Mouse (Mus musculus) limb, embryonic 15.5 days (tissue): ENCODE measurements around the gene Dlx4. TPM values are rescaled to one million over a fixed set of nuclear protein-coding genes. Genes with fewer than 3 reads are reported as not detected.

Experiments used
- ATAC-seq: fragments of 200-750 bp; cut with Nextera tagmentation; 2 replicates; pipeline ENCODE4 v1.8.0; 2017; ENCODE audit warnings: low read depth, moderate TSS enrichment; ENCODE audit not compliant: insufficient number of reproducible peaks, low FRiP score, low TSS enrichment
- H3K27ac ChIP-seq: fragments of 300-500 bp; sonication (generic); 2 replicates; pipeline ENCODE4 v1.5.1; 2015; ENCODE audit warnings: moderate library complexity, mild to moderate bottlenecking, inconsistent platforms
- H3K27me3 ChIP-seq: fragments of 300-500 bp; sonication (generic); 2 replicates; pipeline ENCODE4 v1.6.1; 2015; ENCODE audit warnings: inconsistent platforms
- H3K36me3 ChIP-seq: fragments of 300-500 bp; sonication (generic); 2 replicates; pipeline ENCODE4 v1.6.1; 2015; ENCODE audit warnings: inconsistent platforms
- H3K4me1 ChIP-seq: fragments of 300-500 bp; sonication (generic); 2 replicates; pipeline ENCODE4 v1.6.1; 2015; ENCODE audit warnings: inconsistent platforms
- H3K4me2 ChIP-seq: fragments of 300-500 bp; sonication (generic); 2 replicates; pipeline ENCODE4 v1.6.1; 2015; ENCODE audit warnings: mild to moderate bottlenecking, inconsistent platforms
- H3K4me3 ChIP-seq: fragments of 300-500 bp; sonication (generic); 2 replicates; pipeline ENCODE4 v1.5.1; 2015; ENCODE audit warnings: mild to moderate bottlenecking, inconsistent platforms
- H3K9ac ChIP-seq: fragments of 300-500 bp; sonication (generic); 2 replicates; pipeline ENCODE4 v1.6.1; 2015; ENCODE audit warnings: inconsistent platforms
- H3K9me3 ChIP-seq: fragments of 300-500 bp; sonication (generic); 2 replicates; pipeline ENCODE4 v1.6.1; 2016; ENCODE audit warnings: inconsistent platforms
- WGBS: fragments of 180-500 bp; shearing (Covaris S2); methylation state at CpG from one replicate; pipeline ENCODE4 v1.1.7; 2015; 5-methylcytosine and 5-hydroxymethylcytosine counted together
- polyA plus RNA-seq: library from polyadenylated mRNA; unstranded; fragments of >200 nt; fragmentation: Nextera tagmentation; extraction: Ambion mirVana; gene quantifications from 2 replicates; pipeline ENCODE4 v1.2.1, GENCODE M21; 2015

Gene Dlx4
- polyA plus RNA-seq, 1 experiment from 2014 or later, result 4.4 TPM

DNA sequence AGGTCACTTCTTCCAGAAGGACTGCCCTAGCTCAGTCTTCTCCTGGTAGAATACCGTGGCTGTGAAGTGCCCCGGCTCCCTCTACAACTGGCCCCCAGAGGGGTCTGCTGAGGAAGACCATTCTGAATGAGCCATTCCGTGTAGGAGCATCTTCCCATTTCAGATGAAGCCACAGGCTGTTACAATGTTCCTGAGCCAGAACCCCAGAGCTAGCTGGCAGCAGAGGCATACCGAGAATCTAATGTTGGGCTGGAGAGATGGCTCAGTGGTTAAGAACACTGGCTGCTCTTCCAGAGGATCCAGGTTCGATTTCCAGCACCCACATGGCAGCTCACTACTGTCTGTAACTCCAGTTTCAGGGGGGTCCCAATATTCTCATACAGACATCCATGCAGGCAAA, 6.2 kb downstream of the Dlx4 start:
- Histone ChIP-seq H3K36me3 (no peaks in the 10 kb centered on the region), H3K4me2 (no peak overlapping the region), H3K4me1 (peaks cover 28% of the 10 kb centered on the region), H3K27ac (no peak overlapping the region), H3K9me3 (no peaks in the 10 kb centered on the region), H3K27me3 (peaks cover 85% of the 10 kb centered on the region), H3K9ac (no peak overlapping the region), H3K4me3 (no peak overlapping the region)
- ATAC-seq, result no peak
- WGBS, result 64% methylated on average over 5 of the region's 5 CpGs

- Histone ChIP-seq H3K4me1 (peaks cover 15% of the 10 kb centered on the region), H3K27ac (no peak overlapping the region), H3K36me3 (no peaks in the 10 kb centered on the region), H3K9ac (no peak overlapping the region), H3K27me3 (peaks cover 59% of the 10 kb centered on the region), H3K4me2 (no peak overlapping the region), H3K9me3 (no peaks in the 10 kb centered on the region), H3K4me3 (no peak overlapping the region)
- no peak for ATAC-seq
- 17% methylated on average over 6 of the region's 6 CpGs for WGBS
These were observed 8.8 kb downstream of the Dlx4 start for GRCm38 (mm10) chr11:95137281-95137680.

GRCm38 (mm10) chr11:95133321-95133720, 12.7 kb downstream of the Dlx4 start:
- H3K4me1 ChIP-seq, result peaks cover 12% of the 10 kb centered on the region; the same call in 1 of the 2 replicates
- no peak overlapping the region for H3K9ac ChIP-seq
- H3K4me3 ChIP-seq, result no peak overlapping the region
- WGBS, result 62% methylated on average over 6 of the region's 6 CpGs
- no peak for ATAC-seq
- H3K36me3 ChIP-seq, result no peaks in the 10 kb centered on the region
- H3K9me3 ChIP-seq, result no peaks in the 10 kb centered on the region
- H3K27me3 ChIP-seq, result peaks cover 25% of the 10 kb centered on the region
- no peak overlapping the region for H3K4me2 ChIP-seq
- H3K27ac ChIP-seq, result no peak overlapping the region

GRCm38 (mm10) chr11:95130668-95131252, 15.3 kb downstream of the Dlx4 start:
- Histone ChIP-seq H3K4me2 (no peak overlapping the region), H3K9ac (no peak overlapping the region), H3K4me3 (no peak overlapping the region), H3K4me1 (peaks cover 22% of the 10 kb centered on the region), H3K27me3 (peaks cover 10% of the 10 kb centered on the region; the same call in 1 of the 2 replicates), H3K36me3 (no peaks in the 10 kb centered on the region), H3K9me3 (no peaks in the 10 kb centered on the region), H3K27ac (no peak overlapping the region)
- 62% methylated on average over 17 of the region's 17 CpGs for WGBS
- no peak for ATAC-seq

GRCm38 (mm10) chr11:95128359-95128758, 17.7 kb downstream of the Dlx4 start:
- H3K4me3 ChIP-seq, result no peak overlapping the region
- peaks cover 30% of the 10 kb centered on the region for H3K27me3 ChIP-seq

DNA sequence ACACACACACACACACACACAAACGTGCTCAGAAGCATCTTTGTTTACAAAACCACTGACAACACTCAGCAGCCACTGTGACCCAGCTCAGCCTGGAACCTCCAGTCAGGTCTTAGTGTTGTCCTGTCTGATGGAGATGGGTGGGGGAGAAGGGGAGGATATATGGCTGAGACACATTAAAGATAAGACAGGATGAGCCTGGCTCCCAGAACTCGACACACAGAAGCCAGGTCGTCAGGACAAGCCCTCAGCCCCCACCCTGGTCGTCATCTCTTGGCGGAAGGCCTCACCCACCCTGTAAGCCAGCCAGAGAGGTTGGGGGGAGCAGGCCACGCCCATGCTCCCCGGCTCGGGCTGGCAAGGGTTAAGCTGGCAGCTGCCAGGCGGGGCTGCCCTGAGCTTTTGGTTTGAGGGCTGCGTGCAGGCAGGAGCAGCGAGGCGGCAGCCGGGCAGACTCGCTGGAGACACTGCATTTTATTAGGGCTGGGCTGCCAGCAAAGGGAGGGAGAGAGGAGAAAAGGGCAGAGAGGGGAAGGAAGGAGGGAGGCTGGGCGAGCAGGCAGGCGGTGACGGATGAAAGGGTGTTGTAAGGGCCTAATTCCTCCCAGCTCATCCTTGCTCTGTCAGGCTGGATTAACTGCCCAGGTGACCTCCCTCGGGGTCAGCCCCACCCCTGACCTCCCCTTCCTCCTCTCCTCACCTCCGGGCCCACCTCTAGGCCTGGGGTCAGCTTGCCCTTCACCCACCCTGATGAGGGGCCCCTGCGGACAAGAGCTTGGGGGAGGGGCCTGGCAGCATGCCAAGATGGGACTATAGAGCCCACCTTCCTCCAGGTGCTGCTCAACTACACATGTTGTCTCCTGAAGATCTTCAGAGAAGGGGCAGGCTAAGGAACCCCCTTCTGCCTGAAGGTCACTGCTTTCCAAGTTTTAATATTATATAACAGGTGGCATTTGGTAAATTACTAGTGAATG, 19.5 kb downstream of the Dlx4 start:
- Histone ChIP-seq H3K27ac (peak overlapping the region; percentile 57; the same call in 1 of the 2 replicates), H3K27me3 (peaks cover 48% of the 10 kb centered on the region), H3K4me3 (peak overlapping the region; percentile 15; the same call in 1 of the 2 replicates)

More at GRCm38 (mm10) chr11:95128359-95128758, 17.7 kb downstream of the Dlx4 start:
- Histone ChIP-seq H3K9ac (no peak overlapping the region), H3K4me1 (peaks cover 33% of the 10 kb centered on the region), H3K27ac (no peak overlapping the region), H3K4me2 (no peak overlapping the region), H3K36me3 (no peaks in the 10 kb centered on the region), H3K9me3 (no peaks in the 10 kb centered on the region)
- no peak for ATAC-seq
- WGBS, result 55% methylated on average over 11 of the region's 11 CpGs

GRCm38 (mm10) chr11:95125366-95125948, 20.6 kb downstream of the Dlx4 start:
- WGBS, result 26% methylated on average over 7 of the region's 7 CpGs
- no peaks in the 10 kb centered on the region for H3K9me3 ChIP-seq
- peaks cover 58% of the 10 kb centered on the region for H3K27me3 ChIP-seq
- H3K4me3 ChIP-seq, result no peak overlapping the region
- H3K4me1 ChIP-seq, result peaks cover 41% of the 10 kb centered on the region
- H3K36me3 ChIP-seq, result no peaks in the 10 kb centered on the region
- 0 out of 2 replicates have a peak, but pooled peaks have one; percentile 13 for ATAC-seq
- H3K4me2 ChIP-seq, result no peak overlapping the region
- no peak overlapping the region for H3K27ac ChIP-seq
- H3K9ac ChIP-seq, result no peak overlapping the region

More for the DNA sequence above, 19.5 kb downstream of the Dlx4 start:
- H3K9me3 ChIP-seq, result no peaks in the 10 kb centered on the region
- H3K9ac ChIP-seq, result peak overlapping the region; percentile 2; the same call in 1 of the 2 replicates
- H3K36me3 ChIP-seq, result no peaks in the 10 kb centered on the region
- WGBS, result 1% methylated on average over 19 of the region's 20 CpGs
- H3K4me2 ChIP-seq, result peak overlapping the region; percentile 38
- peaks cover 36% of the 10 kb centered on the region for H3K4me1 ChIP-seq
- ATAC-seq, result peak; percentile 59

DNA sequence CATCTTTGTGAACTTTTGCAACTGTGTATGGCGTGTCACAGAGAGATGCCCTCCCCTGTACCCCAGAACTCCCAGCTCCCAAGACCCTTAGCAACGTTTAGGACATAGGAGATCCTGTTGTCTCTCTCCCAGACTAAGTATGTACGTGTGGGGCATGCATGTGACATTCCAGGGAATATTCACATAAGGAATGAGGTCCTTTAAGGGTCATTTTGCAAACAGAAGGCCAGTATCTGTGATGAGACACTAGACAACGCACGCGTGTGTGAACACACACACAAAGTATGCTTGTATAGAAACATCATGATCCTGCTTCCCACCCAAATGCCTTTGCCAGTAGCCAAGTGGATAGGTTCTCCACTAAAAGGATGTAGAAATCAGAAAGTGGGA, 24.0 kb downstream of the Dlx4 start:
- H3K4me2 ChIP-seq, result peak overlapping the region; percentile 77

GRCm38 (mm10) chr11:95121161-95122099, 24.6 kb downstream of the Dlx4 start:
- peak overlapping the region; percentile 50 for H3K4me3 ChIP-seq
- ATAC-seq, result no peak
- peaks cover 44% of the 10 kb centered on the region for H3K4me1 ChIP-seq
- 3% methylated on average over 63 of the region's 63 CpGs for WGBS
- peak overlapping the region; percentile 28; the same call in 1 of the 2 replicates for H3K9ac ChIP-seq
- peaks cover 81% of the 10 kb centered on the region for H3K27me3 ChIP-seq
- H3K27ac ChIP-seq, result no peak overlapping the region
- H3K4me2 ChIP-seq, result peak overlapping the region; percentile 77
- no peaks in the 10 kb centered on the region for H3K9me3 ChIP-seq
- no peaks in the 10 kb centered on the region for H3K36me3 ChIP-seq

More for the DNA sequence above, 24.0 kb downstream of the Dlx4 start:
- H3K4me3 ChIP-seq, result peak overlapping the region; percentile 50
- WGBS, result 51% methylated on average over 6 of the region's 6 CpGs
- no peak for ATAC-seq
- H3K27ac ChIP-seq, result no peak overlapping the region
- peaks cover 80% of the 10 kb centered on the region for H3K27me3 ChIP-seq
- H3K36me3 ChIP-seq, result no peaks in the 10 kb centered on the region
- H3K4me1 ChIP-seq, result peaks cover 50% of the 10 kb centered on the region
- H3K9me3 ChIP-seq, result no peaks in the 10 kb centered on the region
- H3K9ac ChIP-seq, result no peak overlapping the region

- Histone ChIP-seq H3K9me3 (no peaks in the 10 kb centered on the region), H3K9ac (peak overlapping the region; percentile 31; the same call in 1 of the 2 replicates), H3K27me3 (peaks cover 80% of the 10 kb centered on the region), H3K4me2 (peak overlapping the region; percentile 77), H3K27ac (0 out of 2 replicates have a peak overlapping the region, but pooled peaks have one; percentile 22), H3K36me3 (no peaks in the 10 kb centered on the region), H3K4me1 (peaks cover 36% of the 10 kb centered on the region), H3K4me3 (peak overlapping the region; percentile 50)
- no peak for ATAC-seq
- WGBS, result under 1% methylated on average over 21 of the region's 21 CpGs
These were observed 25.4 kb downstream of the Dlx4 start for GRCm38 (mm10) chr11:95120633-95121020.
